Mouse (Mus musculus): ENCODE data around the gene Peak1. TPM values are rescaled to one million over a fixed set of nuclear protein-coding genes. Genes with fewer than 3 reads are reported as not detected.
A peak's percentile ranks its signal among the peaks of the same experiment; 100 is the strongest.
"Not testable (repeated sequence)": the region's sequence is repeated elsewhere in the genome, so short reads cannot be mapped to it uniquely, and the experiment has no call there.

Gene Peak1
- polyA plus RNA-seq, 1 experiment from 2014 or later = 4.5 TPM

DNA sequence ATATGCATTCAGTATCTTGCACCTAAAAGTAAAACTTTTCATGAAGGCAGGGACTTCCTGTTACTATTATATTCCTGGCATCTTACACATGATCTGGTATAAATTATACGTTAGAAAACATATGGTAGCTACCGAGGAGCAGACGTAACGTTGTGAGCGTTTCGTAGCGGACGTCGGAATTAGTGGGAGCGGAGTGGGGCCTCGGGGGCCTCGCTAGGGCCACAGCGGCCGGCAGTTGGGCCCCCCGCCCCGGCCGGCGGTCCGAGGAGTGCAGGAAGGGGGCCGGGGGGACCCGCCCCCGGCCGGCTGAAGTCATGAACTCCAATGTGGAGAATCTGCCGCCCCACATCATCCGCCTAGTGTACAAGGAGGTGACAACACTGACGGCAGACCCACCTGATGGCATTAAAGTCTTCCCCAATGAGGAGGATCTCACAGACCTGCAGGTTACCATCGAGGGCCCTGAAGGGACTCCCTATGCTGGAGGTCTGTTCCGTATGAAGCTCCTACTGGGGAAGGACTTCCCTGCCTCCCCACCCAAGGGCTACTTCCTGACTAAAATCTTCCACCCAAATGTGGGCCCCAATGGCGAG is 19.5 kb upstream of the Peak1 start:
- not testable (repeated sequence) for H3K27ac ChIP-seq, H3K9me3 ChIP-seq, H3K27me3 ChIP-seq

DNA sequence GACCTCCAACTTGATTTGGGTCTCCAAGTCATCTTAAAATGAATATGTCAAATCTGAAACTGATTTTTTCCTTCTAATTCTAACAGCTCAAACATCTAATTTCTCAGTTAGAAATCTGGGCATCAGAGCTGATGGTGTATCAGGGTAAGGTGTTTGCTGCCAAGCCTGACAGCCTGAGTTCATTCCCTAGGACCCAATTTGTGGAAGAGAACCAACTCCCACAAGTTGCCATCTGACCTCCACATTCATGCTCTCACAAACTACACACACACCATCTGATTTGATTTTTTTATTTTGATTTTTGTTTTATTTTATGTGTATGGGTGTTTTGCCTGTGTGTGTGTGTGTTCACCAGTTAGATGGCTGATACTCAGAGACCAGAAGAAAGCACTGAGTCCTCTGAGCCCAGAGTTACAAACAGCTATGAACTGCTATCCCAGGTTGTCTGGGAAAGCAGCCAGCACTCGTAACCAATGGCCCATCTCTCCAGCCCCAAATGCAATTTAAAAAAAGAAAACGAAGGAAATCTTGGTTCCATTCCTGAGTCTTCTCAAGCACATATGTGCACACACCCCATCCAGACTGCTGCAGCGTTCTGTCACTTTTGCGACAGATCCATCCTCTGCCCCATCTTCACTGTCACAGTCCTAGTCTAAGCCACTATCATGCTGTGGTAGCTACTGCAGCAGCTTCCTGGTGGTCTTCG is 18.1 kb upstream of the Peak1 start:
- no peaks in the 10 kb centered on the region for H3K9me3 ChIP-seq
- no peaks in the 10 kb centered on the region for H3K27me3 ChIP-seq
- H3K4me2 ChIP-seq = no peak overlapping the region
- ATAC-seq (ENCODE audit: low FRiP score) = no peak
- H3K9ac ChIP-seq = no peak overlapping the region
- H3K27ac ChIP-seq = no peak overlapping the region
- H3K36me3 ChIP-seq (replicated peaks) = no peaks in the 10 kb centered on the region
- 86% methylated on average over 5 of the region's 5 CpGs for WGBS
- no peak overlapping the region for H3K4me3 ChIP-seq (replicated peaks)
- H3K4me1 ChIP-seq = no peaks in the 10 kb centered on the region

More for the DNA sequence above, 19.5 kb upstream of the Peak1 start:
- 91% methylated on average over 25 of the region's 29 CpGs for WGBS
- not testable (repeated sequence) for H3K4me3 ChIP-seq (replicated peaks); H3K4me2 ChIP-seq; H3K9ac ChIP-seq; H3K36me3 ChIP-seq (replicated peaks); H3K4me1 ChIP-seq; ATAC-seq (ENCODE audit: low FRiP score)

DNA sequence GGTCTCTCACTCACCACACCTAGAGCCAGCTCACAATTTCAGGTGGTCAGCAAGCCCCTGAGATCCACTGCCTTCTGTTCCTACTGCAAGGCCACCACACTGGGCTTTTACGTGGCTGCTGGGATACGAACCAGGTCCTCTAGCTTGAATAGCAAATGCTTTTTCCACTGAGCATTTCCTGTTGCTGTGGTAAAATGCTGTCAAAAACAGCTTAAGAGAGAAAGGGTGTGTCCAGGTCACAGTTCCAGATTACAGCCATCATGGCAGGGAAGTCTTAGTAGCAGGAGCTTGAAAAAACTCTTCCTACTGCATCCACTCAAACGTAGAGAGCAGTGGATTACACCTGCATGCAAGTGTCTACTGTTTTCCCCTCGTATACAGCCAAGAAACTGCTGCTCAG is 7.0 kb upstream of the Peak1 start:
- Histone ChIP-seq H3K36me3 (replicated peaks) (no peaks in the 10 kb centered on the region), H3K4me2 (no peak overlapping the region), H3K4me1 (peaks cover 12% of the 10 kb centered on the region), H3K9ac (no peak overlapping the region), H3K4me3 (replicated peaks) (no peak overlapping the region), H3K9me3 (no peaks in the 10 kb centered on the region), H3K27me3 (no peaks in the 10 kb centered on the region), H3K27ac (no peak overlapping the region)
- 88% methylated on average over 4 of the region's 4 CpGs for WGBS
- no peak for ATAC-seq (ENCODE audit: low FRiP score)

DNA sequence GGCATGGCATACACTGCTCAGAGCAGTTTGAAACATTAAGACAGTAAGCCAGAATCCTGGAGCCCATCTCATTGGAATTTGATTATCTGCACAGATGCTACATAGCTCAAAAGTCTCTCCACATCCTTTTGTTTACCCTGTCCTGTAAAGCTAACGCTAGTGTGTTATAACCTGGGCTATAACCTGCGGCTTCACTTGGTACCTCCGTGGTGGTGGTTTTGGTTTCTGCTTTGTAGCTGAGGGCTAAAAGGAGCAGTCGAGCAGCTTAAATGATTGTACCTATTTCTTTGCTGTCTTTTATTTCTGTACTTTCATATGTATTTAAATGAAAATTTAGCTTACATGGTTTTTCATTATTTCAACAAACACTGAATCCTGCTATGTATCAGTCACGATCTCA is 4.1 kb upstream of the Peak1 start:
- Histone ChIP-seq H3K4me3 (replicated peaks) (no peak overlapping the region), H3K9ac (no peak overlapping the region), H3K4me2 (no peak overlapping the region), H3K36me3 (replicated peaks) (no peaks in the 10 kb centered on the region), H3K27ac (no peak overlapping the region), H3K4me1 (peaks cover 22% of the 10 kb centered on the region), H3K27me3 (no peaks in the 10 kb centered on the region), H3K9me3 (no peaks in the 10 kb centered on the region)
- WGBS = 91% methylated on average over 5 of the region's 5 CpGs
- ATAC-seq (ENCODE audit: low FRiP score) = no peak

DNA sequence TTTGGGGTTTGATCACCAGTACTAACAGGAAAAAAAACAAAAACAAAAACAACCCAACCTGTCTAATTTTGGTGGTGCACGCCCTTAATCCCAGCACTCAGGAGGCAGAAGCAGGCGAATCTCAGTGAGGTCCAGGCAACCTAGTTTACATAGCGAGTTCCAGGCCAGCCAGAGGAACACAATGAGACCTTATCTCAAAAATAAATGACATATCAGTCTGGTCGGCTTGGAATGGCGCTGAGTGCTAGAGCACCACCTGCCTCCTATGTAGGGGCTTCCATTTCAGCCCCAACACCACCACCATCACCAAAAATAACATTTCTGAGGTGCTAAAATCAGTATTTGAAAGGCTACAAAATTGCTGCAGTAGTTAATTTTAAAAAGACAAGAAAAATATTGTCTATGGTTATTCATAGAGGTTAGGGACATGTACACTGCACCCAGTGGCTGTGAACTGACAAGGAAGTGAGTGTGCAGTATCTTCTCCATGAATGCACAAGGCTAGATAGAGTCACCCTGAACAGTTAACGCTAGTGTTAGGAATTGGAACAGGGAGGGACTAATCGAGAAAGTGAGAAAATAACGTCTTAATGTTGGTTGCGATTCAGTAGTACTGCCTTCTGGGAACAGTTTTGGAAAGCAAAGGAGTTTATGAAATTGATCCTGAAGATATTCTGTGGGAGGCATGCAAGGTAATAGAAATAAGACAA is 3.2 kb upstream of the Peak1 start:
- no peak overlapping the region for H3K4me3 ChIP-seq (replicated peaks)
- H3K4me1 ChIP-seq = peaks cover 25% of the 10 kb centered on the region
- H3K36me3 ChIP-seq (replicated peaks) = no peaks in the 10 kb centered on the region
- no peak overlapping the region for H3K9ac ChIP-seq
- no peaks in the 10 kb centered on the region for H3K27me3 ChIP-seq
- H3K27ac ChIP-seq = no peak overlapping the region
- ATAC-seq (ENCODE audit: low FRiP score) = no peak
- no peaks in the 10 kb centered on the region for H3K9me3 ChIP-seq
- no peak overlapping the region for H3K4me2 ChIP-seq
- WGBS = 91% methylated on average over 9 of the region's 9 CpGs

DNA sequence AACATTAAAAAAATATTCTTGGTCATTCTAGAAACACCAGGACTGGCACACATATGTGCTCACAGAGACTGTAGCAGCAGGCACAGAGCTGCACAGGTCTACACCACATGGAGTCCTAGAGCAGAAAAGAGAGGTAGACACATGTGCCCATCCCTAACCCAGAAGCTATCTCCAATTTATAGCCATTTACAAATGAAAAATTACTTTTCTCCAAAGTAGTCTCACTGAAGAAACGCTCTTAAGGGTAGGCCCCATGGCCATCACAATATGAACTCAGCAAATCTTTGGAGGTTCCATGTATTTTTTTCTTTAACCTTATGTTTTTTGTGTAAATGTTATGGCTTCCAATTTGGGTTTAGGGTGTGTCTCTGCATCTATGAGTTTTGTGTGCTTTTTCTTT is 2.4 kb upstream of the Peak1 start:
- Histone ChIP-seq H3K9me3 (no peaks in the 10 kb centered on the region), H3K27ac (no peak overlapping the region), H3K4me2 (peak overlapping the region; percentile 13; the same call in 1 of the 2 replicates), H3K4me1 (peaks cover 25% of the 10 kb centered on the region), H3K4me3 (replicated peaks) (no peak overlapping the region), H3K9ac (no peak overlapping the region), H3K27me3 (no peaks in the 10 kb centered on the region), H3K36me3 (replicated peaks) (no peaks in the 10 kb centered on the region)
- WGBS = 97% methylated on average over 1 of the region's 1 CpGs
- ATAC-seq (ENCODE audit: low FRiP score) = no peak

DNA sequence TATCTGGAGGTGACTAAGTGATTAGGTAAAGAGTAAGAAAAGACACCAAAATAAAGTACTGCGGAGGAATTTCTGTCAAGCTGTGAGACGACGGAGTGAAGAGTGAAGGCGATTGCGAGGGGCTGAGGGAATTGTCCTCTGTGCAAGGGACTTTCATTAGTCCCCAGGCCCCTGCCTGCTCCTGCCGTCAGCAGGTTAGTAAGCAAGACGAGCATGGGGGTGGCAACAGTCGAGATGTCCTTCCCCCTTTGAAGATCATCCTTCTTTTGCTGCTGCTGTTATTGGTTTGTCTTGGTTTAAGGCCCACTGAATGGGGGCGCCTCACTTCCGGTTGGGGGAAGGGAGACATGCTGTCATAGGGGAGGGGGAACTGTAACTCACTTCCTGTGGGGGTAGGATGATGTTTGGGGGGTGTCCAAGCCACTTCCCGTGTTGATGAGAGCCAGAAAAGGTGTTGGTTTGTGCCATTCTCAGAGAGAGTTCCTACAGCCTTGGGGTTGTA is 922 bp upstream of the Peak1 start:
- Histone ChIP-seq H3K4me3 (replicated peaks) (peak overlapping the region; percentile 59), H3K9me3 (no peaks in the 10 kb centered on the region), H3K4me1 (peaks cover 25% of the 10 kb centered on the region), H3K9ac (peak overlapping the region; percentile 80), H3K4me2 (peak overlapping the region; percentile 52), H3K36me3 (replicated peaks) (no peaks in the 10 kb centered on the region), H3K27ac (peak overlapping the region; percentile 93), H3K27me3 (no peaks in the 10 kb centered on the region)
- peak; percentile 44 for ATAC-seq (ENCODE audit: low FRiP score)
- 0% methylated on average over 11 of the region's 11 CpGs for WGBS

DNA sequence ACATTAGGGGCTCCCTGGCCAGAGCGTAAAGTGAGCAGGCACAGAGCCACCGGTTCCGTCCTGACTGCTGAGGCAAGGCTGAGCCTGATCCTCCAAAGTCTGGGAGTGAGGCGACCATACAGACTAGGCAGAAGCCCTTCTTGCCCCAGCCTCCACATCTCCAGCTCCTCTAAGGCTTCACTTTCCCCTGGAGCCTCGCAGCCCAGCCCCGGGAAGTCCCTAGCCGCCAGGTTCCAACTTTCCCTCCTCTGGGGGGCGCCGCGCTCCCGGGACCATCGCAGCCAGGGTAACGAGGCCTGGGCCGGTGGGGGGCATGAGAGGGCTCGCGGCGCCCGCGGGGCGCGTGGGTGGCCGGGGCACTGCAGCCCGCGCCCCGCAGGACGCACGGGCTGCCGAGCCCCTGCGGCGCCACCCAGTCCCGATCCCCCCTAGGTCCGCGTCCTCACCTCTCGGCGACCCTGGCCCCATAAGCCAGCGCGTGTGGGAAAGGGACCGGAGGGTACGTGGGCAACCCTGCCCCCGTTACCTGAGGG is 386 bp downstream of the Peak1 start:
- Histone ChIP-seq H3K4me2 (peak overlapping the region; percentile 52), H3K9ac (peak overlapping the region; percentile 75), H3K9me3 (no peaks in the 10 kb centered on the region), H3K4me3 (replicated peaks) (peak overlapping the region; percentile 59), H3K27ac (peak overlapping the region; percentile 72), H3K4me1 (peaks cover 22% of the 10 kb centered on the region), H3K36me3 (replicated peaks) (no peaks in the 10 kb centered on the region), H3K27me3 (no peaks in the 10 kb centered on the region)
- under 1% methylated on average over 29 of the region's 40 CpGs for WGBS
- ATAC-seq (ENCODE audit: low FRiP score) = peak; percentile 31; the same call in 1 of the 2 replicates

DNA sequence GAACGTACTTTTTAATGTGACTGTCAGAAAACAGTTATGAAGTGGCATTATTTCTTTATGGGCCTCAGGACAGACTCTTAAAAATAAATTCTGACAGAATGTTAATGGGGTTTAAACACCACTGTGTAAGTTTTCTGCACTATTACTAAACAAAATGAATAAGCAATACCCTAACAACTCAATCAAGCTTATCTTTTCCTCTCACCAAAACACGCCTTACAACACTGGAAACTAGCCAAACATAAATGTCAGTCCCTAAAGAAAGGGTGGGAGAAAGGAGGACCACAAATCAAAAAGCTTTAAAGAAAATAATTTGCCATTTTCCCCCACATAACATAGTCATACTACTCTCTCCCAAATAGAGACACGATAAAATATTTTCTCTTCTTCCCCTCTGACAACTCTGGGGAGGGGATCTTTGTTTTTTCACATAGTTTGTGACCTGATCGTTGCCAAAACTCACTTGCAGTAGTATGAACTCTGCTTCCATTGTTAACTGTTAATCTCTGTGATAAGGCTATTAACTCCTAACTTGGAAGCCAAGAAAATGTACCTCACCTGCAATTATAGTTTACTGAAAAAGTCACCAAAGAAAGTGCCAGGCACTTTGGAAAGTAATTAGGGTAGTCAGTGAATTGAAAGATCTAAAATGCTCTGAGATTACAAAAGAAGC is 1.8 kb downstream of the Peak1 start:
- Histone ChIP-seq H3K4me2 (no peak overlapping the region), H3K27ac (no peak overlapping the region), H3K27me3 (no peaks in the 10 kb centered on the region), H3K9me3 (no peaks in the 10 kb centered on the region), H3K36me3 (replicated peaks) (no peaks in the 10 kb centered on the region), H3K4me1 (peaks cover 16% of the 10 kb centered on the region), H3K4me3 (replicated peaks) (no peak overlapping the region), H3K9ac (no peak overlapping the region)
- ATAC-seq (ENCODE audit: low FRiP score) = no peak
- 71% methylated on average over 4 of the region's 4 CpGs for WGBS

DNA sequence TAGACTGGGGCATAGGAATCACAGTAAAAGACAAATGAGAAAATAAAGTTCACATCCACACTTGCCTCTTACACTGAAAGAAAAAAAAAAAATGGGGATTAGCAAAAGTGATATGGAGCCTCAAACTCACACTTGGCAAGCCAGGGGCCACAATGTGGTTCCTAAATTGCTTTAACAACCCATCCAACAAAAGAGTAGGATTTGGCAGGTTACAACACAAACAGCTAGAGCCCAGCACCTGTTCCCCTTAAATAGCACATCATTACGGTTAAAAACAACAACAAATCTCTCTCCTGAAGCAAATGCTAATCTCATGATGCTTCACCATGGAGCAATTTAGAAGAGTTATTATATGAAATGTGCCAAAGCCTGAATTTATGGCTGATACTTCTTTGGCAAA is 2.5 kb downstream of the Peak1 start:
- no peaks in the 10 kb centered on the region for H3K36me3 ChIP-seq (replicated peaks)
- 89% methylated on average over 1 of the region's 1 CpGs for WGBS
- H3K4me1 ChIP-seq = peaks cover 16% of the 10 kb centered on the region
- H3K27ac ChIP-seq = no peak overlapping the region
- no peak overlapping the region for H3K9ac ChIP-seq
- ATAC-seq (ENCODE audit: low FRiP score) = no peak
- H3K4me2 ChIP-seq = no peak overlapping the region
- H3K27me3 ChIP-seq = no peaks in the 10 kb centered on the region
- H3K9me3 ChIP-seq = no peaks in the 10 kb centered on the region
- no peak overlapping the region for H3K4me3 ChIP-seq (replicated peaks)

DNA sequence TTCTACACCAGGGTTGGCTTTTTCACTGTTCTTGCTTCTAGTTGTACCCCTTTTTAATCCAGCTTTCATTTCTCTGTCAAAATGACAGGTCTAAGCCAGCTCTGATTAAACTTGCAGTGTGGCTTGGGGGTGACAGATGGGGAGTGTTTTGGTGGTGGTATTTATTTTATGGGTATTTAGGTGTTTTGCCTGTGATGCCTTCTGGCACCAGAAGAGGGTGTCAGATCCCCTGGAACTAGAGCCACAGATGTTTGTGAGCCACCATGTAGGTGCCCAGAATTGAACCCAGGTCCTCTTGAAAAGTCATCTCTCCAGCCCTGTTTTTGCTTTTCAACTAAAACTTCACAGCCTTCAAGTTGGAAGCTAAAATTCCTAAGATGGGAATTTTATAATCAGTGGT is 3.5 kb downstream of the Peak1 start:
- H3K27me3 ChIP-seq = no peaks in the 10 kb centered on the region
- no peak overlapping the region for H3K4me3 ChIP-seq (replicated peaks)
- ATAC-seq (ENCODE audit: low FRiP score) = no peak
- no peaks in the 10 kb centered on the region for H3K9me3 ChIP-seq
- H3K4me1 ChIP-seq = peaks cover 8% of the 10 kb centered on the region
- H3K4me2 ChIP-seq = no peak overlapping the region
- H3K36me3 ChIP-seq (replicated peaks) = no peaks in the 10 kb centered on the region
- no peak overlapping the region for H3K27ac ChIP-seq
- H3K9ac ChIP-seq = no peak overlapping the region

DNA sequence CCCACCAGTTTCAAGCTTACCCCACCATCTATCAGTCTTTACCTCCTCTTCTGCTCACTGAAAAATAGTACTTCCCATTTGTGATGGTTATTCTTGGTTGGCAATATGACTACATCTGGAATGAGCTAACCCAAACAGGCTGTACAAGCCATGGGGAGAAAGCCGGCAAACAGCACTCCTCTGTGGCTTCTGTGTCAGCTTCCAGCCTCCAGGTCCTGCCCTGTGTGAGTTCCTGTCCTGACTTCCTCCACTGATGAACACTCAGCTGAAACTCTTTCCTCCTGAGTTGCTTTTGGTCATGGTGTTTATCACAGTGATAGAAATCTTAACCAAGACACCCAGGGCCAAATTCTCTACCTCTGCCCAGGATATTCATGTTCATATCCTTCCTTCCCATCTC is 5.2 kb downstream of the Peak1 start:
- no peaks in the 10 kb centered on the region for H3K36me3 ChIP-seq (replicated peaks)
- ATAC-seq (ENCODE audit: low FRiP score) = no peak
- WGBS = 75% methylated on average over 1 of the region's 1 CpGs
- H3K4me3 ChIP-seq (replicated peaks) = no peak overlapping the region
- H3K27ac ChIP-seq = no peak overlapping the region
- no peaks in the 10 kb centered on the region for H3K9me3 ChIP-seq
- no peak overlapping the region for H3K9ac ChIP-seq
- H3K27me3 ChIP-seq = no peaks in the 10 kb centered on the region
- H3K4me2 ChIP-seq = no peak overlapping the region
- H3K4me1 ChIP-seq = peaks cover 6% of the 10 kb centered on the region; the same call in 1 of the 2 replicates

Data from forebrain, embryonic 12.5 days (tissue).